Mouse (Mus musculus) C2C12 (cell line): ENCODE measurements at regions not wholly inside any gene's neighbourhood (a gene's known extent, or its start where the extent isn't known, plus 50 kb on each side); places are given as distances from the start of the nearest gene placed in this dataset.

Experiments
- CTCF ChIP-seq: IDR thresholded peaks from one replicate; pipeline ENCODE4 v1.5.1; 2011; ENCODE audit not compliant: control insufficient read depth, insufficient read depth, insufficient read length
- MYOD1 ChIP-seq: IDR thresholded peaks from one replicate; pipeline ENCODE4 v1.6.1; 2011; ENCODE audit warnings: low read depth; ENCODE audit not compliant: control insufficient read depth, insufficient read length

- TF ChIP-seq CTCF (no peak), MYOD1 (no peak)
Measured at GRCm38 (mm10) chr11:39446374-39446773, 1248.6 kb downstream of the Mat2b start.
